Mouse (Mus musculus) midbrain, embryonic 11.5 days (tissue): ENCODE data around the gene Foxp1. TPM values are rescaled to one million over a fixed set of nuclear protein-coding genes. Genes with fewer than 3 reads are reported as not detected.
A peak's percentile ranks its signal among the peaks of the same experiment; 100 is the strongest.

Experiments used
- ATAC-seq: fragments of 200-750 bp; cut with Nextera tagmentation; 2 replicates; pipeline ENCODE4 v1.8.0; 2017; ENCODE audit warnings: moderate TSS enrichment, moderate library complexity; ENCODE audit not compliant: low FRiP score
- DNase-seq: peaks from one replicate; pipeline ENCODE4 v3.0.0; 2015; ENCODE audit warnings: low spot score; ENCODE audit errors: missing footprints
- H3K27ac ChIP-seq: fragments of 300-500 bp; sonication (generic); 2 replicates; pipeline ENCODE4 v1.5.1; 2014; ENCODE audit warnings: low read depth, low read length
- H3K27me3 ChIP-seq: fragments of 300-500 bp; sonication (generic); 2 replicates; pipeline ENCODE4 v1.6.1; 2014; ENCODE audit warnings: mild to moderate bottlenecking, low read length, moderate library complexity, mixed read lengths; ENCODE audit not compliant: control insufficient read depth, insufficient read depth
- H3K36me3 ChIP-seq: fragments of 300-500 bp; sonication (generic); 2 replicates; pipeline ENCODE4 v1.6.1; 2014; ENCODE audit warnings: mild to moderate bottlenecking, low read length, moderate library complexity, mixed read lengths; ENCODE audit not compliant: control insufficient read depth, insufficient read depth
- H3K4me1 ChIP-seq: fragments of 300-500 bp; sonication (generic); 2 replicates; pipeline ENCODE4 v1.6.1; 2014; ENCODE audit warnings: low read length; ENCODE audit not compliant: control insufficient read depth, insufficient read depth
- H3K4me2 ChIP-seq: fragments of 300-500 bp; sonication (generic); 2 replicates; pipeline ENCODE4 v1.6.1; 2014; ENCODE audit warnings: mild to moderate bottlenecking, moderate library complexity
- H3K4me3 ChIP-seq: fragments of 300-500 bp; sonication (generic); 2 replicates; pipeline ENCODE4 v1.5.1; 2014; ENCODE audit warnings: low read depth, low read length
- H3K9ac ChIP-seq: fragments of 300-500 bp; sonication (generic); 2 replicates; pipeline ENCODE4 v1.6.1; 2014; ENCODE audit warnings: low read length
- H3K9me3 ChIP-seq: fragments of 300-500 bp; sonication (generic); 2 replicates; pipeline ENCODE4 v1.6.1; 2016; ENCODE audit warnings: low read length; ENCODE audit not compliant: control insufficient read depth
- WGBS: fragments of 180-500 bp; shearing (Covaris S2); extraction: QIAGEN DNeasy Blood & Tissue Kit; methylation state at CpG from one replicate; pipeline ENCODE4 v1.1.7; 2014; 5-methylcytosine and 5-hydroxymethylcytosine counted together
- polyA plus RNA-seq: library from polyadenylated mRNA; unstranded; fragments of >200 nt; fragmentation: Nextera tagmentation; extraction: Ambion mirVana; gene quantifications from 2 replicates; pipeline ENCODE4 v1.2.1, GENCODE M21; 2014

Foxp1 gene
- polyA plus RNA-seq, 1 experiment from 2014 or later: 86.2 TPM

- DNase-seq: peak; percentile 88
These were observed 572.8 kb downstream of the Foxp1 start for GRCm38 (mm10) chr6:98949703-98950191.

GRCm38 (mm10) chr6:98949286-98949685 is 573.2 kb downstream of the Foxp1 start:
- ATAC-seq: no peak

More at GRCm38 (mm10) chr6:98949703-98950191, 572.8 kb downstream of the Foxp1 start:
- no peaks in the 10 kb centered on the region; the same call in 1 of the 2 replicates for H3K36me3 ChIP-seq
- peak overlapping the region; percentile 5; the same call in 1 of the 2 replicates for H3K27ac ChIP-seq
- H3K4me3 ChIP-seq: no peak overlapping the region
- ATAC-seq: no peak
- H3K4me2 ChIP-seq: no peak overlapping the region
- H3K9me3 ChIP-seq: no peaks in the 10 kb centered on the region
- WGBS: 30% methylated on average over 6 of the region's 6 CpGs
- peaks cover 6% of the 10 kb centered on the region for H3K4me1 ChIP-seq
- H3K9ac ChIP-seq: no peak overlapping the region
- H3K27me3 ChIP-seq: no peaks in the 10 kb centered on the region

GRCm38 (mm10) chr6:98948153-98949141 is 574.1 kb downstream of the Foxp1 start:
- peaks cover 6% of the 10 kb centered on the region for H3K4me1 ChIP-seq
- no peaks in the 10 kb centered on the region for H3K27me3 ChIP-seq
- no peaks in the 10 kb centered on the region; the same call in 1 of the 2 replicates for H3K36me3 ChIP-seq
- DNase-seq: no peak
- H3K4me3 ChIP-seq: no peak overlapping the region
- H3K9ac ChIP-seq: no peak overlapping the region
- no peak overlapping the region for H3K4me2 ChIP-seq
- no peak for ATAC-seq
- H3K9me3 ChIP-seq: no peaks in the 10 kb centered on the region
- WGBS: 77% methylated on average over 21 of the region's 21 CpGs
- no peak overlapping the region for H3K27ac ChIP-seq

More at GRCm38 (mm10) chr6:98949286-98949685, 573.2 kb downstream of the Foxp1 start:
- Histone ChIP-seq H3K9me3 (no peaks in the 10 kb centered on the region), H3K4me3 (no peak overlapping the region), H3K9ac (no peak overlapping the region), H3K4me2 (no peak overlapping the region), H3K36me3 (no peaks in the 10 kb centered on the region; the same call in 1 of the 2 replicates), H3K27ac (no peak overlapping the region; the same call in 1 of the 2 replicates), H3K27me3 (no peaks in the 10 kb centered on the region), H3K4me1 (peaks cover 6% of the 10 kb centered on the region)
- WGBS: 65% methylated on average over 7 of the region's 7 CpGs
- DNase-seq: no peak

- ATAC-seq (no peak), DNase-seq (no peak)
- H3K27me3 ChIP-seq: no peaks in the 10 kb centered on the region
- H3K27ac ChIP-seq: no peak overlapping the region
- 76% methylated on average over 11 of the region's 11 CpGs for WGBS
- no peak overlapping the region for H3K9ac ChIP-seq
- no peaks in the 10 kb centered on the region for H3K9me3 ChIP-seq
- H3K4me3 ChIP-seq: no peak overlapping the region
- H3K4me1 ChIP-seq: peaks cover 6% of the 10 kb centered on the region
- H3K4me2 ChIP-seq: no peak overlapping the region
- no peaks in the 10 kb centered on the region; the same call in 1 of the 2 replicates for H3K36me3 ChIP-seq
These were observed 574.9 kb downstream of the Foxp1 start for GRCm38 (mm10) chr6:98947486-98948152.

- H3K4me1 ChIP-seq: peaks cover 6% of the 10 kb centered on the region
- no peak overlapping the region for H3K4me2 ChIP-seq
- H3K27me3 ChIP-seq: no peaks in the 10 kb centered on the region
- H3K27ac ChIP-seq: no peak overlapping the region
- ATAC-seq (no peak), DNase-seq (no peak)
- WGBS: 92% methylated on average over 4 of the region's 4 CpGs
- H3K9ac ChIP-seq: no peak overlapping the region
- H3K9me3 ChIP-seq: no peaks in the 10 kb centered on the region
- no peaks in the 10 kb centered on the region; the same call in 1 of the 2 replicates for H3K36me3 ChIP-seq
- H3K4me3 ChIP-seq: no peak overlapping the region
These were observed 575.8 kb downstream of the Foxp1 start for GRCm38 (mm10) chr6:98946731-98947130.

GRCm38 (mm10) chr6:98945496-98946412 is 576.8 kb downstream of the Foxp1 start:
- WGBS: 88% methylated on average over 21 of the region's 21 CpGs
- Histone ChIP-seq H3K4me2 (no peak overlapping the region), H3K4me3 (no peak overlapping the region), H3K27me3 (no peaks in the 10 kb centered on the region), H3K4me1 (peaks cover 6% of the 10 kb centered on the region), H3K9me3 (no peaks in the 10 kb centered on the region), H3K27ac (no peak overlapping the region), H3K9ac (no peak overlapping the region), H3K36me3 (no peaks in the 10 kb centered on the region; the same call in 1 of the 2 replicates)
- no peak for DNase-seq
- ATAC-seq: no peak

- no peak overlapping the region for H3K4me2 ChIP-seq
- H3K27ac ChIP-seq: no peak overlapping the region
- no peak overlapping the region for H3K4me3 ChIP-seq
- H3K9ac ChIP-seq: no peak overlapping the region
- WGBS: 67% methylated on average over 8 of the region's 8 CpGs
- H3K36me3 ChIP-seq: no peaks in the 10 kb centered on the region
- DNase-seq (no peak), ATAC-seq (peak; percentile 83; the same call in 1 of the 2 replicates)
- H3K4me1 ChIP-seq: peaks cover 7% of the 10 kb centered on the region; the same call in 1 of the 2 replicates
- H3K9me3 ChIP-seq: no peaks in the 10 kb centered on the region
- H3K27me3 ChIP-seq: no peaks in the 10 kb centered on the region
These were observed 584.2 kb downstream of the Foxp1 start for GRCm38 (mm10) chr6:98938348-98938747.

GRCm38 (mm10) chr6:98937513-98937912 is 585.0 kb downstream of the Foxp1 start:
- Histone ChIP-seq H3K4me1 (peaks cover 7% of the 10 kb centered on the region; the same call in 1 of the 2 replicates), H3K4me2 (no peak overlapping the region), H3K27ac (no peak overlapping the region), H3K9ac (no peak overlapping the region), H3K4me3 (no peak overlapping the region), H3K36me3 (no peaks in the 10 kb centered on the region), H3K27me3 (no peaks in the 10 kb centered on the region), H3K9me3 (no peaks in the 10 kb centered on the region)
- DNase-seq (no peak), ATAC-seq (no peak)
- 91% methylated on average over 11 of the region's 11 CpGs for WGBS
